Mouse (Mus musculus) heart, embryonic 11.5 days (tissue): Measurements from ENCODE around the gene Hectd2. TPM values are rescaled to one million over a fixed set of nuclear protein-coding genes. Genes with fewer than 3 reads are reported as not detected.

Source experiments
- ATAC-seq: fragments of 200-750 bp; cut with Nextera tagmentation; replicated peaks from 2 replicates; pipeline ENCODE4 v1.8.0; 2017; ENCODE audit warnings: moderate library complexity; ENCODE audit not compliant: insufficient number of reproducible peaks, low FRiP score, low TSS enrichment
- H3K27ac ChIP-seq: fragments of 300-500 bp; sonication (generic); 2 replicates; pipeline ENCODE4 v1.5.1; 2014; ENCODE audit warnings: mild to moderate bottlenecking, low read depth, low read length
- H3K27me3 ChIP-seq: fragments of 300-500 bp; sonication (generic); 2 replicates; pipeline ENCODE4 v1.6.1; 2014; ENCODE audit warnings: mild to moderate bottlenecking, low read length, mixed read lengths; ENCODE audit not compliant: control insufficient read depth, insufficient read depth
- H3K36me3 ChIP-seq: fragments of 300-500 bp; sonication (generic); 2 replicates; pipeline ENCODE4 v1.6.1; 2014; ENCODE audit warnings: mild to moderate bottlenecking, low read length, moderate library complexity, mixed read lengths; ENCODE audit not compliant: control insufficient read depth, insufficient read depth
- H3K4me1 ChIP-seq: fragments of 300-500 bp; sonication (generic); 2 replicates; pipeline ENCODE4 v1.6.1; 2014; ENCODE audit warnings: low read length; ENCODE audit not compliant: control insufficient read depth, insufficient read depth
- H3K4me2 ChIP-seq: fragments of 300-500 bp; sonication (generic); 2 replicates; pipeline ENCODE4 v1.6.1; 2014; ENCODE audit warnings: mild to moderate bottlenecking, moderate library complexity
- H3K4me3 ChIP-seq: fragments of 300-500 bp; sonication (generic); 2 replicates; pipeline ENCODE4 v1.5.1; 2014; ENCODE audit warnings: low read depth, low read length
- H3K9ac ChIP-seq: fragments of 300-500 bp; sonication (generic); 2 replicates; pipeline ENCODE4 v1.6.1; 2014; ENCODE audit warnings: mild to moderate bottlenecking, low read depth, low read length, moderate library complexity
- H3K9me3 ChIP-seq: fragments of 300-500 bp; sonication (generic); replicated peaks from 2 replicates; pipeline ENCODE4 v1.6.1; 2016; ENCODE audit warnings: low read length; ENCODE audit not compliant: control insufficient read depth
- WGBS: fragments of 180-500 bp; shearing (Covaris S2); extraction: QIAGEN DNeasy Blood & Tissue Kit; methylation state at CpG from one replicate; pipeline ENCODE4 v1.1.7; 2014; ENCODE audit not compliant: insufficient replicate concordance; 5-methylcytosine and 5-hydroxymethylcytosine counted together
- polyA plus RNA-seq: library from polyadenylated mRNA; unstranded; fragments of >200 nt; fragmentation: Nextera tagmentation; extraction: Ambion mirVana; gene quantifications from 2 replicates; pipeline ENCODE4 v1.2.1, GENCODE M21; 2014

Gene Hectd2
- polyA plus RNA-seq: 10.1 and 11.5 TPM in 2 replicates

DNA sequence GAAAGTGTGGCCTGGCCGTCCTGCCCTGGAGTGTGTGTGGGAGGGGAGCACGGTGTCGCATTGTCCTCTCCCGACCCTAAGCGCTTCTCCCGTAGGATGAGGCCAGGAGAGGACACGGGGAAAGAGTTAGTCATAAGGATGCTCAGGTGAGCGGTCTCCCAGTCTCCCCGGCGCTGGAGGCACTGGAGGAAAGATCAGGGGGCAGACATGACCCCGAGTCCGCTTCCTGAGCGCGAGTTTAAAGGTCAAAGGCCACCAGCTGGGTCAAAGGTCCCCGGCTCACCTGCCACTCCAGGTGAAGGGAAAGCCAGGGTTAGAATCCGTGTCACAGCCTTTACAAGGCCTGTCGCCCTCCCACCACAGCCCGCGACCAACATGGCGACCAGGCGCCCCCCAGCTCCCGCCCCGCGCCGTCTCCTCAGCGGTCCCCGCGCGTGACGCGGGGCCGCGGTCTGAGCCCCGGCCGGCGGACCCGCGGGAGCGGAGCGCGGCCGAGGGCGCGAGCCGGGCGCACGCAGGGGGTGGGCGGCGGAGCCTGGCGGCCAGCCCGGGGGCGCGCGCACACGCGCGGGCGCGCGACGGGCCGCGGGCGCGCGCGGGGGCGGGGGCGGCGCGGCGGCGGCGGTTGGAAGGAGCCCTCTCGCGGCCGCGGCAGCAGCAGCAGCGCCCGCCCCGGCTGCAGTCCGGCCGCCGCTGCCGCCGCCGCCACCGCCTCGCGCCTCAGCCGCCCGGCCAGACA, at the start of gene Hectd2:
TSS of gene Hectd2 (plus strand) at position 594 of the 739 bp plus-strand sequence.
- peak within 1 kb of the TSS; percentile 94 for H3K4me2 ChIP-seq
- H3K4me1 ChIP-seq: no peaks in the 10 kb centered on the region
- under 1% methylated on average over 46 of the region's 92 CpGs for WGBS
- peak; percentile 84 for ATAC-seq
- H3K27me3 ChIP-seq: 0 out of 2 replicates have a peak, but pooled peaks cover 4% of the 10 kb centered on the region
- no peaks in the 10 kb centered on the region for H3K9me3 ChIP-seq
- peak within 1 kb of the TSS; percentile 83 for H3K4me3 ChIP-seq
- peak within 1 kb of the TSS; percentile 91 for H3K9ac ChIP-seq
- no peaks in the 10 kb centered on the region for H3K36me3 ChIP-seq
- peak within 1 kb of the TSS; percentile 83 for H3K27ac ChIP-seq

- no peak for ATAC-seq
- Histone ChIP-seq H3K4me1 (no peaks in the 10 kb centered on the region), H3K36me3 (no peaks in the 10 kb centered on the region), H3K4me2 (no peak overlapping the region), H3K27ac (no peak overlapping the region), H3K9me3 (no peaks in the 10 kb centered on the region), H3K27me3 (no peaks in the 10 kb centered on the region), H3K4me3 (no peak overlapping the region), H3K9ac (no peak overlapping the region)
- WGBS: 75% methylated on average over 2 of the region's 2 CpGs
Measured at GRCm38 (mm10) chr19:36504716-36505115, 49.7 kb upstream of the Hectd2 start.

DNA sequence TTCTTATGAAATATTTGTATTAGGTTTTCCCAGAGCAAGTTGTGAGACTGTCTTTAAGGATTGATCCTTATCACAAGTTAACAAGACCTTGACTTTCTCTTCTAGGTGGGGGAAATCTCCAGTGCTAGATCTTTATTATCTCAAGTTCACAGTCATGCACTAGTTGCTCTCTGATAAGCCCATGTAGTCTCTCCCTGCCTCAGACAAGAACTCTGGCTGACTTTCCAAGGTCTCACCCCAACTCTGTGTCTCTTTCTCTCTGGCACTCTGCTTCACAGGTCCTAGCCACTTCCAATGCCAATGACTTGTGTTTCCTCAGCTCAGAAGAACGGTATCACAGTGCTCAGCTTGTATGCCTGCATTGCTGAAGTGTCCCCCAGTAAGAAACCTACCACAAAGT, 43.1 kb upstream of the Hectd2 start:
- no peak for ATAC-seq
- Histone ChIP-seq H3K27ac (no peak overlapping the region), H3K9ac (no peak overlapping the region), H3K4me1 (no peaks in the 10 kb centered on the region), H3K4me3 (no peak overlapping the region), H3K27me3 (no peaks in the 10 kb centered on the region), H3K9me3 (no peaks in the 10 kb centered on the region), H3K36me3 (no peaks in the 10 kb centered on the region), H3K4me2 (no peak overlapping the region)
- 81% methylated on average over 1 of the region's 1 CpGs for WGBS

- no peaks in the 10 kb centered on the region for H3K9me3 ChIP-seq
- no peak for ATAC-seq
- H3K27me3 ChIP-seq: no peaks in the 10 kb centered on the region
- H3K4me2 ChIP-seq: no peak overlapping the region
- WGBS: 35% methylated on average over 2 of the region's 2 CpGs
- H3K27ac ChIP-seq: no peak overlapping the region
- no peak overlapping the region for H3K4me3 ChIP-seq
- no peaks in the 10 kb centered on the region for H3K36me3 ChIP-seq
- no peak overlapping the region for H3K9ac ChIP-seq
- H3K4me1 ChIP-seq: no peaks in the 10 kb centered on the region
Measured at GRCm38 (mm10) chr19:36518461-36518860, 36.0 kb upstream of the Hectd2 start.

DNA sequence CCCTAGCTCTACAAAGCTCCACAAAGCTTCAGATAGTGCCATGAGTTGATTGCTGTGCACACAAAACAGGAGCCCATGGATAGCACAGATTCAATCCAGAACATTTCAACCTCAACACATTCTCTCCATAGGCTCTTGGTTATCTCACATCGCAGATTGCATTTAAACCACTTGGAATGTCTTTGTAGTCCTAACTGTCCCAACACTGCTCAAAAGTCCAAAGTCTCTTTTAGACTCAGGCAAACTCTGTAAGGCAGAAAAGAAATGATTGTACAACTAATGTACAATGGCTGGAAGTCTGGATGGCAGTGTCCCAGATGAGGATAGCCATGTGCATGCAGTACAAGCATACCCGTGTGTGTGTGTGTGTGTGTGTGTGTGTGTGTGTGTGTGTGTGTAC, 32.9 kb upstream of the Hectd2 start:
- no peaks in the 10 kb centered on the region for H3K36me3 ChIP-seq
- H3K9me3 ChIP-seq: no peaks in the 10 kb centered on the region
- no peaks in the 10 kb centered on the region for H3K27me3 ChIP-seq
- no peak overlapping the region for H3K4me3 ChIP-seq
- H3K4me1 ChIP-seq: no peaks in the 10 kb centered on the region
- H3K27ac ChIP-seq: no peak overlapping the region
- H3K4me2 ChIP-seq: no peak overlapping the region
- 93% methylated on average over 2 of the region's 2 CpGs for WGBS
- no peak for ATAC-seq
- H3K9ac ChIP-seq: no peak overlapping the region

DNA sequence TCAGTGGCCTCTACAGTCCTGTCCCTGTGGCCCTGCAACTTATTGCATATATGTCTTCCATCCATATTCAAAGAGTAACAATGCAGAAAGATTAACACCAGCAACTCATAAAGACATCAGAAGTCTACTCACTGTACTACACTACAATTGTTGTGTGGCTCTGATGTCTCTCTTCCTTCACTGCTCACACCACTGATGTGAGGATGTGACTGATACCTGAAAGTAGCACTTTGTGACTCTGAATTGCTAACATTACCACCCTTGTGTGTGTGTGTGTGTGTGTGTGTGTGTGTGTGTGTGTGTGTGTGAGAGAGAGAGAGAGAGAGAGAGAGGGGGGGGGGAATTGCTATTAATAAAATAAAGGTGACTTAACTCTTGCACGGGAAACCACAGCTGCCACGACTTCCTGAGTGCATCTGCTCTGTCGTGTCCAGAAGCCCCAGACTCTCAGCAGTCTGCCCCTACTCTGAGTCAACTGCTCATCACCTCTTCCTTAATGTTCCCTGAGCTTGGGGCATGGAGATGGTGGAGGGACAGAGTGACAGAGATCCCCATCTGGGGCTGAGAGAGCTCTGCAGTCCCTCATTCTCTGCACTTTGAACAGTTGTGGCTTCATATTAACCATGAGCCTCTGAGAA, 31.8 kb upstream of the Hectd2 start:
- Histone ChIP-seq H3K27ac (no peak overlapping the region), H3K36me3 (no peaks in the 10 kb centered on the region), H3K27me3 (no peaks in the 10 kb centered on the region), H3K4me2 (no peak overlapping the region), H3K4me1 (no peaks in the 10 kb centered on the region), H3K4me3 (no peak overlapping the region), H3K9ac (no peak overlapping the region), H3K9me3 (no peaks in the 10 kb centered on the region)
- WGBS: 43% methylated on average over 3 of the region's 3 CpGs
- no peak for ATAC-seq

DNA sequence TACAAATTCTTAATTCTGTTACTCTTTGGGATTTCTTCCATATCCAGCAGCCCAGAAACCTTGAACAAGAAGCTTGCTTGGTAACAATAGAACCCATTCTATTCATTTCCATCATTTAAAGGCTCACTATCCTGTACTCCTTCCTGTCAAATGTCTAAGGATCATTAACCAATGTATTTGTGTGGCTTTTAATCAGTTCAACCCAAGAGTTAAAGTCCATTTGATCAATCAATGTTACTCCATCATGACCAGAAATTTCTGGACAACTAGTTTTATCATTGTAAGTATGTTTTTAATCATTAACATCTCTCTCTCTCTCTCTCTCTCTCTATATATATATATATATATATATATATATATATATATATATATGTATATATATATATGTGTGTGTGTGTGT, 29.4 kb upstream of the Hectd2 start:
- no peak for ATAC-seq
- H3K4me1 ChIP-seq: no peaks in the 10 kb centered on the region

GRCm38 (mm10) chr19:36533082-36533481, 21.4 kb upstream of the Hectd2 start:
- Histone ChIP-seq H3K27me3 (no peaks in the 10 kb centered on the region), H3K36me3 (no peaks in the 10 kb centered on the region), H3K9ac (no peak overlapping the region), H3K4me3 (no peak overlapping the region), H3K9me3 (no peaks in the 10 kb centered on the region), H3K27ac (no peak overlapping the region), H3K4me2 (no peak overlapping the region), H3K4me1 (peaks cover 6% of the 10 kb centered on the region; the same call in 1 of the 2 replicates)
- 46% methylated on average over 5 of the region's 5 CpGs for WGBS
- ATAC-seq: no peak

More for the DNA sequence above, 29.4 kb upstream of the Hectd2 start:
- Histone ChIP-seq H3K27me3 (no peaks in the 10 kb centered on the region), H3K9me3 (no peaks in the 10 kb centered on the region), H3K4me3 (no peak overlapping the region), H3K27ac (no peak overlapping the region), H3K9ac (no peak overlapping the region), H3K4me2 (no peak overlapping the region), H3K36me3 (no peaks in the 10 kb centered on the region)
